Mouse (Mus musculus) adrenal gland, postnatal 4 days (tissue): Measurements from ENCODE around the gene Trp53rka. TPM values are rescaled to one million over a fixed set of nuclear protein-coding genes. Genes with fewer than 3 reads are reported as not detected.
"Not testable (repeated sequence)": the region's sequence is repeated elsewhere in the genome, so short reads cannot be mapped to it uniquely, and the experiment has no call there.

Source experiments
- DNase-seq, 2 experiments: peaks; one replicate each; pipeline ENCODE4 v3.0.0; 2021 to 2022; ENCODE audit warnings: low spot score in 2 of 2, mixed read lengths in 2 of 2
- long read RNA-seq, 2 experiments: library from polyadenylated mRNA; stranded (forward); transcript quantifications; one replicate each; pipeline ENCODE4 v2.0.0; 2021
- total RNA-seq, 2 experiments: library from RNA; stranded (reverse); gene quantifications; 2 replicates each; pipeline ENCODE4 v1.2.3; 2021

Gene Trp53rka
- total RNA-seq: 10 to 100 TPM; 18.1 to 19.1 TPM
- long read RNA-seq, experiment 1, transcript Trp53rka-201 (2 exons, 1,880 nt): major isoform, 23 of 26 reads
- long read RNA-seq, experiment 1, partial matches to known transcripts: 0 of 26 reads
- long read RNA-seq, experiment 1, other reads (novel, unspliced or antisense): 3 of 26 reads
- long read RNA-seq, experiment 2, transcript Trp53rka-201 (2 exons, 1,880 nt): major isoform, 26 of 32 reads
- long read RNA-seq, experiment 2, partial matches to known transcripts: 0 of 32 reads
- long read RNA-seq, experiment 2, other reads (novel, unspliced or antisense): 6 of 32 reads

DNA sequence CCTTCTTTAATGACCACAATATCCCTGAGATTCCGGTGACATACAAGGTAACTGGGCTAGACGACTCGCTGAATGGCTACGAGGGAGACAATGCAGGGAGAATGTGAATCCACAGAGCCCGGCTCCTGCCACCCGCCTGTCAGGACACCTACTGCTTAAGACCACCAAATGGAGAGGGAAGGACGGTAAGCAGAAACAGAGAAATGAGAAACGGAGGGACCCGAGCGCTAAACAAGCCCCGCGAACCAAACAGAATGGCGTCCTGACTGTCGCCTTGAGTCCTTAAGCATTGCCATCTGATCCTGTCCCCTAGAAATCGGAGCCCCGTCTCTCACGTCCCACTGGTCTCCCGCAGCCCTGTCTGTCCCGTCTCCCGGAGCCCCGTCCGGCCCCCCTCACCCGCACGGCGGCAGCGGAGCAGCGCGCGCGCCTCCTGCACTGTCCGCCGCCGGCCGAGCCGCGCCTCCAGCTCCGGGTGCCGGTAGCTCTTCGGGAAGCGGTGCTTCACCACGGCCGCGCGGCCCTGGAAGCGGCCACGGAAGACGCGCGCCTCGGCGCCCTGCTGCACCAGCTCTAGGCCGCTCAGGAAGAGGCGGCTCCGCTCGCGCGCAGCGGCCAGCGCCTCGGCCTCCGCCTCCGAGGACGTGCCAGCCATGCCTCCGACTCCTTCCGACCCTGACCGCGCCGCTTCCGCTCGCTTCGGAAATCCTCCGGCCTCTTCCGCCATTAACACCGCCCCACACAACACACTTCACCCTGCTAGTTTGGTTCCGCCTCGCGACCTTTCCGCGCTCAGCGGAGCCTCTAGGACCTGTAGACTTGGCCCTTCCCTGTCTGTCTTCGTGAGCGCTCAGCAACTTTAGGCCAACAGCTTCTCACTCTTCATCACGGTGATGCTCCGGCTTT lies at the start of gene Trp53rka:
Trp53rka (minus strand) TSS at position 677 of the 906 bp plus-strand sequence.
- peak; percentile 55 to 58 for DNase-seq

- DNase-seq: no peak
Observed at GRCm38 (mm10) chr2:165540975-165541374, 47.9 kb upstream of the Trp53rka start.

DNA sequence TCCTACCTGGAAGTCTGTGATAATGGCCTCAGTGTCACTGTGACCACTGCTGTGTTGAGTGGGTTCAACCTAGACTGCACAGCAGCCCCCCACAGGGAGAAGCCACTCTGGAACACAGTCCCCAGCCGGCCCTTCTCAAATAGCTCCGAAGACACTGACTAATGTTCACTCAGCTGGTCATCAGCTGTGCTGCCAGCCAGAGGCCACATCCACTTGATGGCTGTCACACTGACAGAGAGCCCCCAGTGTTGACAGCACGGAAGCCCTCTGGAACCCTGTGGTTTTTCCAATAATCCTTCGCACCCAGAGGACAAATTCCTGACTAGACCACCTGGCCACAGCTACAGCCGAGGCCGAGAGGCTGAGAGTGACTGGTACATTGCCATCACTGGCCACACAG lies 40.7 kb upstream of the Trp53rka start:
- DNase-seq: no peak

GRCm38 (mm10) chr2:165529106-165529505 lies 36.0 kb upstream of the Trp53rka start:
- DNase-seq: peak; percentile 19 to 37

DNA sequence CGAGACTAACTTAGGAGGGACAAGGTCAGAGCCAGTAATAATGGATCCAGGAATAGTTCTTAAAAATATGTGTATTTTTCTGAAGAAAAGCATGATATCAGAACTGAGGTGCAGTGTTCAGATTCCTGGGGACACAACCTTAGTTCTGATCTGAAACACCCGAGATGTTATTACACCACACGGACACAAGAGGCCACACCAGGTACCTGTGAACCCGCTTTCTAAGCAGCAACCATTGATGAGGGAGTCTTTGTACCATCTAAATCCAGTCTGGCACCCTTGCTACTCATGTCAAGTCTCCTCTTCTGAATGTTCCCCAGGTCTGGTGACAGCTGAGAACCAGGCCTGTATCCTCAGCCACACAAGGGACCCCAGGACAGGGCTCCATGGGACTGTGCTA lies 32.5 kb upstream of the Trp53rka start:
- no peak for DNase-seq

DNA sequence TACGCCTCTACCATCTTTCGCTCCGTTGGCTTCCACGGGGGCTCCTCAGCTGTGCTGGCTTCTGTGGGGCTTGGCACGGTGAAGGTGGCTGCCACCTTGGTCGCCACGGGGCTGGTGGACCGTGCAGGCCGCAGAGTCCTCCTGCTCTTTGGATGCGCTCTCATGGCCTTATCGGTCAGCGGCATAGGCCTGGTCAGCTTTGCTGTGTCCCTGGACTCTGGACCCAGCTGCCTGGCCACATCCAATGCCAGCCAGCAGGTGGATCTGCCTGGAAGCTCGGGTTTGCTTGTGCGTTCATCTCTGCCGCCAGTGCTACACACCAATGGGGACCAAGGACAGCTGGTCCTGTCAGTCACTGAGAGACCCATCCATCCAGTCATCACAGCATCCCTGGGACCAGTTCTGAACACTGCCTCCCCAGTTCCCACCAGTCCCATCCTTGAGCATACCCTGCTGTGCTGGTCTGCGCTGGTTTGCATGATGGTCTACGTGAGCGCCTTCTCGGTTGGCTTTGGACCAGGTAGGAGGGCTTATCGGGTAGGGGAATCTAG lies 22.1 kb upstream of the Trp53rka start:
- no peak for DNase-seq

GRCm38 (mm10) chr2:165512870-165513600 lies 19.9 kb upstream of the Trp53rka start:
- peak in 1 of 2 experiments; percentile 33 for DNase-seq

DNA sequence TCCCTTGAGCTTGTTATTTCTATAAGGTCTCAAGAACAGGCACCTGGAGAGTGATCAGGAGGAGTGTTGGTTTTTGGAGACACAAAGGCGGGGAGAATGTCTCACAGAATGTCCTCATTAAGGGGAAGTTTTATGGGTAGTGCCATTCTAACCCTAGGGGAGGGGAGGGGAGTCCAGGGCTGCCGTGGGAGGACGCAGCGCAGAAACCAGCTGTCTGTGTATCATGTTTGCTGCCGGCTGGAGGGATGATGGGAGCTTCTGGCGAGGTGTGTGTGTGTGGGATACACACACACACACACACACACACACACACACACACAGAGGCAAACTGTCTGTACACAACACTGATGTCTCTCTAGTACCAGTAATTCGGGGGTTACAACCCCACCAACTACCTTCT lies 19.3 kb upstream of the Trp53rka start:
- DNase-seq: no peak

- DNase-seq: not testable (repeated sequence)
Observed at GRCm38 (mm10) chr2:165511530-165511929, 18.4 kb upstream of the Trp53rka start.

DNA sequence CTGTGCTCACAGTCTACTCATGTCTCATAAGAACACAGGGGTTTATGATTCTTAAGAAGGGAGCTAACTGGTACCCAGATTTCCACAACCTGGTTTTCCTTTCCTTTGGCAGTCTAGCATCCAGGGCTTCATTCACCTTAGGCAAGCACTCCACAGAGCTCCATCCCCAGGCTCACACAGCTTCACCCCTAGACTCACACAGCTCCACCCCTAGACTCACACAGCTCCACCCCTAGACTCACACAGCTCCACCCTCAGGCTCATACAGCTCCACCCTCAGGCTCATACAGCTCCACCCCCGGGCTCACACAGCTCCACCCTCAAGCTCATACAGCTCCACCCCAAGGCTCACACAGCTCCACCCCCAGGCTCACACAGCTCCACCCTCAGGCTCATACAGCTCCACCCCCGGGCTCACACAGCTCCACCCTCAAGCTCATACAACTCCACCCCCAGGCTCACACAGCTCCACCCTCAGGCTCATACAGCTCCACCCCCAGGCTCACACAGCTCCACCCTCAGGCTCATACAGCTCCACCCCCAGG lies 17.9 kb upstream of the Trp53rka start:
- DNase-seq: not testable (repeated sequence)

GRCm38 (mm10) chr2:165510466-165510865 lies 17.3 kb upstream of the Trp53rka start:
- DNase-seq: no peak

DNA sequence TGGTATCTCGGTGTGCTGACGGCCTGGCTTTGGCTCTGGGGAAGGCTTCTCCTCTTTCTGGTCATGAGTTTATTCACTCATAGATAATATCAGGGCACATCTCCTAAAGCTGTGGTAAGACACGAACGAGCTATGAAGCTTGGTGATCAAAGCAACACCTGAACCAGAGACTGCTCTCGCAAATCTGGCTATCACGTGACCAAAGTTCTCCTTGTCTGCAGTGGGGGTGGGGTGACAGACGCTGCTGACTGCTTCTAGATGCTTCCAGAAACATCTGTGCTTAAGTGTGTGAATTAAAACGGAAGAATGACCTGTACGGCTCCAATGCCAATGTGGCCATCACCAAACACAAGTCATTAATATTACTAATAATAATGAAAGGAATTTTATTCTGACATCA lies 16.6 kb upstream of the Trp53rka start:
- DNase-seq: no peak

- no peak for DNase-seq
Observed at GRCm38 (mm10) chr2:165503259-165504203, 10.4 kb upstream of the Trp53rka start, which contains the start of gene Slc2a10. Gene Slc2a10 (plus strand): TSS chr2:165503787.

DNA sequence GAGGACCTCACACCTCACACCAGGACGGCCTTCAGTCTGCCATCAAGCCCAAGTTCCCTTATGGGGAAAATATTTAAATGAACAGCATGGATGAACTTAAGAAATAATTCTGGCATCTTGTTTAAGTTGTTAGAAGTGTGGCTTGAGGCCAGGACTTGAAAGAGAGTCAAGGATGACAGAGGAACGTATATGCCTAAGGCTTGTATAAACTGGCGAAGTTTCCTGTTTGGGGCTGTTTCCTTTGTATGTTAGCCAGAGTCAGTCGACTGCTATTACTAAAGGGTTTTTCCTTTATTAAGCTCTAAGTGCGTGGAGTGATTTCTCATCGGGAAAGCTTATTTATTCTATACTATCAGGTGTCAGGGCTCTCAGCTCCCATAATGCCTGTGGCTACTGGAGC lies 5.7 kb upstream of the Trp53rka start:
- DNase-seq: no peak

DNA sequence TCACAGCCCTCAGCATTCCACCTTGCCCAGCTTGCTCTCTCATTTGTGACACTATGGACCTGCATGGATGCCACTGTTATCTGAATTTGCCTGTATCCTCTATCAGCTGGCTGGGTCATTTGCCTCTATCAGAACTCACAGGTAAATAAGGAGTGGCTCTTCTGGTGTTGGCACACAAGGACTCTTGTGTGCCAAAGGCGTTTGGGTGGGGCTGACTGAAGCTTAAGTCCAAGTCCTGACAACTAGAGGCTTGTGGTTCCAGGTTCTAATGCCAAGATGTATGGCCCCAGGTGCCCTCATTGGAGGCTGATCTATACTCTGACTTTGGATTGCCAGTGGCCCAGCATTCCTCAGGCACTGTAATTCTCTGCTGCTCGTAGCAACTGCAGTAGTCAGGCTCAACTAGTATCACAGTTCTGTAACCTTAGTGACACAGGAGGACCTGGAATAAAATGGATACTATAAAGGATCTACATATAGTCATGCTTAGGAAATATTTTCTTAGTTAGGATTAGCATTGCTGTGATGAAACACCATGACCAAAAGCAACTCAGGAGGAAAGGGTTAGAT lies 4.7 kb upstream of the Trp53rka start:
- DNase-seq: no peak

GRCm38 (mm10) chr2:165496251-165496650 lies 3.1 kb upstream of the Trp53rka start:
- DNase-seq: no peak

GRCm38 (mm10) chr2:165494495-165494894 lies 1.4 kb upstream of the Trp53rka start:
- DNase-seq: no peak

GRCm38 (mm10) chr2:165493587-165494210 lies 575 bp upstream of the Trp53rka start:
- DNase-seq: no peak
